Mouse (Mus musculus): ENCODE measurements around the gene Gtf2h3. TPM values are rescaled to one million over a fixed set of nuclear protein-coding genes. Genes with fewer than 3 reads are reported as not detected.

Gene Gtf2h3
- 56.4 TPM for polyA plus RNA-seq (2017; shearing (Covaris generic))

GRCm38 (mm10) chr5:124578633-124579317 is at the start of gene Gtf2h3, which contains the start of gene Eif2b1:
TSS of gene Gtf2h3 (plus strand) at chr5:124579140.
TSS of gene Eif2b1 (minus strand) at chr5:124579131.

GRCm38 (mm10) chr5:124530655-124531582 is 48.0 kb upstream of the Gtf2h3 start, which contains the start of gene Rilpl1:
TSS of gene Rilpl1 (minus strand) at chr5:124531391.

GRCm38 (mm10) chr5:124540383-124540786 is 38.6 kb upstream of the Gtf2h3 start, which contains the start of gene Tmed2:
TSS of gene Tmed2 (plus strand) at chr5:124540695.

GRCm38 (mm10) chr5:124552558-124553307 is 26.2 kb upstream of the Gtf2h3 start, which contains the start of gene Ddx55:
TSS of gene Ddx55 (plus strand) at chr5:124552864.

GRCm38 (mm10) chr5:124628448-124629363 is 49.8 kb downstream of the Gtf2h3 start, which contains the start of gene Atp6v0a2:
TSS of gene Atp6v0a2 (plus strand) at chr5:124628576.

Other genes with a start within 250 kb of the Gtf2h3 start
- gene Cdk2ap1, start 216.1 kb upstream of the Gtf2h3 start, polyA plus RNA-seq (2017; shearing (Covaris generic)), result 6.0 TPM
- gene Sbno1, start 153.1 kb upstream of the Gtf2h3 start, polyA plus RNA-seq (2017; shearing (Covaris generic)), result 129 TPM
- gene Kmt5a, start 139.2 kb upstream of the Gtf2h3 start, polyA plus RNA-seq (2017; shearing (Covaris generic)), result 8.8 TPM
- gene Rilpl2, start 100.8 kb upstream of the Gtf2h3 start, polyA plus RNA-seq (2017; shearing (Covaris generic)), result 91.0 TPM
- gene Snrnp35, start 96.0 kb upstream of the Gtf2h3 start, polyA plus RNA-seq (2017; shearing (Covaris generic)), result 8.6 TPM
- 2.1 TPM for gene Rilpl1, start 47.7 kb upstream of the Gtf2h3 start, polyA plus RNA-seq (2017; shearing (Covaris generic))
- gene Tmed2, start 38.4 kb upstream of the Gtf2h3 start, polyA plus RNA-seq (2017; shearing (Covaris generic)), result 36.0 TPM
- 30.8 TPM for gene Ddx55, start 26.3 kb upstream of the Gtf2h3 start, polyA plus RNA-seq (2017; shearing (Covaris generic))
- gene Eif2b1, start within 50 bp of the Gtf2h3 start, polyA plus RNA-seq (2017; shearing (Covaris generic)), result 51.6 TPM
- gene Atp6v0a2, start 49.4 kb downstream of the Gtf2h3 start, polyA plus RNA-seq (2017; shearing (Covaris generic)), result 51.7 TPM
- gene Dnah10, start 145.9 kb downstream of the Gtf2h3 start, polyA plus RNA-seq (2017; shearing (Covaris generic)), result 0.17 TPM

All from CD4-positive, CD25-positive, alpha-beta regulatory T cell, adult 9 weeks (primary cell).